Mouse (Mus musculus): Measurements from ENCODE around the gene Crygn. TPM values are rescaled to one million over a fixed set of nuclear protein-coding genes. Genes with fewer than 3 reads are reported as not detected.

The Crygn gene
- total RNA-seq, 2 experiments from 2014 or later, result not detected

GRCm38 (mm10) chr5:24750321-24751304, 7.2 kb downstream of the Crygn start:
- intact Hi-C loops (cut with DNase I), result loop anchor here (2.0 kb wide), 1 partner anchor 66 kb away; the partner anchor contains the start of gene Nub1

GRCm38 (mm10) chr5:24749731-24750130, 8.1 kb downstream of the Crygn start:
- intact Hi-C loops (cut with DNase I), result loop anchor here (2.0 kb wide), 1 partner anchor 65 kb away; the partner anchor contains the start of gene Nub1
- peak in 1 of 2 experiments; percentile 23 for DNase-seq (ENCODE audit: extremely low spot score in 1 of 2, low spot score in 2 of 2)

More at GRCm38 (mm10) chr5:24750321-24751304, 7.2 kb downstream of the Crygn start:
- DNase-seq (ENCODE audit: extremely low spot score in 1 of 2, low spot score in 2 of 2), result peak; percentile 80 to 93

GRCm38 (mm10) chr5:24747533-24747932, 10.3 kb downstream of the Crygn start:
- intact Hi-C loops (cut with DNase I), result no loop called here
- DNase-seq (ENCODE audit: extremely low spot score in 1 of 2, low spot score in 2 of 2), result peak in 1 of 2 experiments; percentile 26

DNA sequence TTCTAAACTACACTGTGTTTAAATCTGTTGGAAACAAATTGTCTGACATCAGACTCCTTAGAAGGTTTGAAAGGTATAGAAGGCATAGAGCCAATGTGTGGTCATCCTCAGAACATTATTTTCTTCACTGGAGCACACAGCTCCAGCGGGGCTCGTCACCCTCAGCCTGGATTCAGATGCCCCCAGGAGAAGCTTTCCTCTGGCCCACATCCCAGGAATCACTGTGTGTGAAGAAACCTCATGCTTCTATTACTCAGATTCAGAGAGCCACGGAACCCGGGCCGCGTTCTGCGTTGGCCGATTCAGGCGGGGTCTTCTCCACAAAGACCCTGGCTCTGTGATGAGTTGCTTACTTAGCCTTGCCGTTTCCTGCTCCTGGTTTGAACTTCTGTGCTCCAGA, 13.9 kb downstream of the Crygn start:
- DNase-seq (ENCODE audit: extremely low spot score in 1 of 2, low spot score in 2 of 2), result peak in 1 of 2 experiments; percentile 20
- intact Hi-C loops (cut with DNase I), result no loop called here

- intact Hi-C loops (cut with DNase I), result no loop called here
- DNase-seq (ENCODE audit: extremely low spot score in 1 of 2, low spot score in 2 of 2), result no peak
These were observed 16.5 kb downstream of the Crygn start for GRCm38 (mm10) chr5:24741172-24741885.

DNA sequence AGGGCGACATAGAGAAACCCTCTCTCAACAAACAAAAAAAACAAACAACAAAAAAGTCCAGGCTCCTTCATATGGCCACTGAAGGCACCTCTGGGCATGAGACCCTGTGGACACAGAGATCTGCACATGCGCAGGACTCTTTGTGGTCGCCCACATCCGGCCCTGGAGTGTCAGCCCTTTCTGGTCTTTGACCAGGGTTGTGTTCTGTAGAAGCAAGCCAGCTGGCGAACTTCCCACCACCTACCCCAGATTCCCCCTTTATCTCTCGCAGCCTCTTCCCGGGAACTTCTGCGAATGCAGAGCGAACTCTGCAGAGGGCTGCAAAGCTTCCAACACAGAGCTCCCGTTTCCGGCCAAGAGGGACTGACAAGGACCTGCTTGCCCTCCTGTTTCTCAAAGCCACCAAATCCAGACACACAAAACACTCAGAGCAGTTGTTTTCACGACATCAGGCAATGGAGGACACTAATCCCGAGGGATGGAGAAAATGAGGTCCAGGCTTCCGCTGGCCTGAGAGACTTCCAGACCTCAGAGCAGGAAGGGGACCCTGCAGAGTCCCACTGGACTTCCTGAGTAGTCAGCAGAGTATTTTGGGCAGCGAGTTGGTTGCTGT, 18.6 kb downstream of the Crygn start:
- peak; percentile 41 to 88 for DNase-seq (ENCODE audit: extremely low spot score in 1 of 2, low spot score in 2 of 2)
- intact Hi-C loops (cut with DNase I), result loop anchor here (10.0 kb wide), 1 partner anchor 426 kb away; no protein-coding TSS in a partner anchor

DNA sequence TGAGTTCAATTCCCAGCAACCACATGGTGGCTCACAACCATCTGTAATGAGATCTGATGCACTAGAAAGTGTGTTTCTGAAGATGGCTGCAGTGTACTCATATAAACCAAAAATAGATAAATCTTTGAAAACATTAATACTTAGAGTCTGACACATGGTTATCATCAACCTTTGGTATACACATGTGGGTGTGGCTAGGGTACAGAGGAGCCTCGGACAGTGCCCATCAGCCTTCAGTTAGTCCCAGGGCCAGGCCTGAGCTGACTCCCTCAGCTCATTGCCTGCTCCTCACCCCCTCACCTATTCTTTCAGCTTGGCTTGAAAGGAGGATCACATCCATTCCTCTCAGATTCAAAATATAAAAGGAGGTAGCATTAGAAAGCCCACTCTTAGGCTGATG, 19.3 kb downstream of the Crygn start:
- DNase-seq (ENCODE audit: extremely low spot score in 1 of 2, low spot score in 2 of 2), result no peak
- intact Hi-C loops (cut with DNase I), result loop anchor here (10.0 kb wide), 1 partner anchor 426 kb away; no protein-coding TSS in a partner anchor

GRCm38 (mm10) chr5:24737595-24737994, 20.2 kb downstream of the Crygn start:
- no peak for DNase-seq (ENCODE audit: extremely low spot score in 1 of 2, low spot score in 2 of 2)
- intact Hi-C loops (cut with DNase I), result loop anchor here (10.0 kb wide), 1 partner anchor 427 kb away; no protein-coding TSS in a partner anchor

DNA sequence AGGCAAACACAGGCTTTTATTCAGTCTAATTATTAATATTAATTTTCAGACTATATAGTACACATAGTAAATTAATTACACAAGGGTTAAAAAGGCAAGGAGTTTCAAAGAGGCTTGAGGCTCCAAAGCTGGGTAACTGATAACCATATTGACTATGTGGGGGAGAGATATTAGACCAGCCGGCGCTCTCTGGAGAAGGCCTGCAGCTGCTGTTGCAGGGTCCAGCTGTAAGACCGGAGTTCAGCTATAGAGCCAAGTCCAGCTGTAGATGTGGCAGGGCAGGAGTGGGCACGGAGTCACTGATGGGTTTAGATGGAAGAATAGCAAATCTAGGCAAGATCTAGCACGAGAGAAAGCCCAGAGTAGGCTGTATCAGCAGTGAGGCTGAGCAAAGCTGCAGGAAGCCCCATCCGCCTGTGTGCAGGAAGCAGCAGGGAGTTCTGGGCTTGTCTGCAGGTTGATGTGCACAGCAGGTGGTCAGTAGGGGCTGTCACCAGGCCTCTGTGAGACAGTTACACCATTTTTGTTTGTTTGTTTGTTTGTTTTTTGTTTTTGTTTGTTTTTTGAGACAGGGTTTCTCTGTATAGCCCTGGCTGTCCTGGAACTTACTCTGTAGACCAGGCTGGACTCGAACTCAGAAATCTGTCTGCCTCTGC, 23.9 kb downstream of the Crygn start:
- DNase-seq (ENCODE audit: extremely low spot score in 1 of 2, low spot score in 2 of 2), result no peak
- intact Hi-C loops (cut with DNase I), result loop anchor here (10.0 kb wide), 1 partner anchor 431 kb away; no protein-coding TSS in a partner anchor

DNA sequence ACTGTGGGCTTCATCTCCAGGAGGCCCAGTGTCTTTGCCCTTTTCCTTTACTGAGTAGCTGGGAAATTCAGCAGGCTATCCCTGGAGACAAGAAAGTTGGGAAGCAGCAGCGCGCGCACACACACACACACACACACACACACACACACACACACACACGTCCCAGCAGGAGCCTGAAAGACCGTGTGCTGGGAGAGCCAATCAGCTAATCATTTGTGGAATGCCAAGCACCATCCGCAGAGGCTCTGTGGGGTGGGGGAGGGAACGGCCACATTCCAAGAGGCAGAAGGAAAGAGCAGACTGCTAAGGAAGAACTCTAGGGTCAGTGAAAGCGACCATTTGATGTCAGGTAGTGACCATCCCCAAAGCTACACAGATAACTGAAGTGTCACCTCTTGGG, 24.7 kb downstream of the Crygn start:
- intact Hi-C loops (cut with DNase I), result loop anchor here (10.0 kb wide), 1 partner anchor 432 kb away; no protein-coding TSS in a partner anchor
- DNase-seq (ENCODE audit: extremely low spot score in 1 of 2, low spot score in 2 of 2), result peak in 1 of 2 experiments; percentile 66

- intact Hi-C loops (cut with DNase I), result loop anchor here (10.0 kb wide), 1 partner anchor 434 kb away; no protein-coding TSS in a partner anchor
These were observed 26.8 kb downstream of the Crygn start for GRCm38 (mm10) chr5:24730986-24731385.

DNA sequence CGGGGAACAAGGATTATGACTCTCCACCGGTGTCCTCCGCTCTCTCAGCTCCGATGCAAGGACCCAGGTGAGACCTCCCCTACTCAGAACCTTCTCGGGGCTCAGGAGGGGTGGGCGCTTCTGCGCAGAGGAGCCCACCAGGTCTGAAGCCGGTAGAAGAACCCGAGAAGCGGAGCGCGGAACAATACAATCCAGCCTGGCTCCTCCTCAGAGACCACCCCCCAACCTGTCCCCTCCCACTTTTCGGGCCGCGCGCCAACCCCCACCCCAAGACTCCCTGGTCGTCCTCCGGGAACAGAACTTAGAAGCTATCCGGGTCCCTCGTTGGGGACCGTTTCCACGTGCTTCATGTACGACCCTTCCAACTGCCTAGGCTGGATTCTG, 27.3 kb downstream of the Crygn start, which contains the start of gene Wdr86:
TSS of gene Wdr86 (minus strand) at position 240 of the 384 bp plus-strand sequence.
- DNase-seq (ENCODE audit: extremely low spot score in 1 of 2, low spot score in 2 of 2), result peak in 1 of 2 experiments; percentile 52
- intact Hi-C loops (cut with DNase I), result loop anchor here (10.0 kb wide), 1 partner anchor 434 kb away; no protein-coding TSS in a partner anchor

More at GRCm38 (mm10) chr5:24730986-24731385, 26.8 kb downstream of the Crygn start:
- peak in 1 of 2 experiments; percentile 61 for DNase-seq (ENCODE audit: extremely low spot score in 1 of 2, low spot score in 2 of 2)

- intact Hi-C loops (cut with DNase I), result loop anchor here (10.0 kb wide), 1 partner anchor 435 kb away; no protein-coding TSS in a partner anchor
These were observed 27.9 kb downstream of the Crygn start for GRCm38 (mm10) chr5:24729797-24730487.

GRCm38 (mm10) chr5:24726901-24727836, 30.6 kb downstream of the Crygn start:
- intact Hi-C loops (cut with DNase I), result no loop called here
- peak in 1 of 2 experiments; percentile 49 for DNase-seq (ENCODE audit: extremely low spot score in 1 of 2, low spot score in 2 of 2)

More at GRCm38 (mm10) chr5:24729797-24730487, 27.9 kb downstream of the Crygn start:
- DNase-seq (ENCODE audit: extremely low spot score in 1 of 2, low spot score in 2 of 2), result no peak

DNA sequence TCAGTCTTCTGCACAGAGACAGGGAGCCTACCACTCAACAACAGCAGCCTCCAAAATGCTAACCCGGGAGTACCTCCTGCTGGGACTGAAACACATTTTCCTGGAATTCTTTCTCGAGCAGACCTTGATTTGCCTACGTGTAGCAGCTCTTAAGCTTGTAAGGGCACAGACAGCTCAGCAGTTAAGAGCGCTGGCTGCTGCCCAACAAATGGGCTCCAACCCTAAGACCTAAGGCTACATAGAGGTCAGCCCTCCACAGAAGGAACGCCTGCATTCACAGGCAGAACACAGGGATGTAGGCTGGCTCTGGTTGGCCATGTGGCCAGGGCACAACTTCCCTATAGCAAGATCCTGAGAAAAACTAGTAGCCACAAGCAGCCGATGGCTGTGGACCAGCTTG, 31.9 kb downstream of the Crygn start:
- intact Hi-C loops (cut with DNase I), result no loop called here
- no peak for DNase-seq (ENCODE audit: extremely low spot score in 1 of 2, low spot score in 2 of 2)

DNA sequence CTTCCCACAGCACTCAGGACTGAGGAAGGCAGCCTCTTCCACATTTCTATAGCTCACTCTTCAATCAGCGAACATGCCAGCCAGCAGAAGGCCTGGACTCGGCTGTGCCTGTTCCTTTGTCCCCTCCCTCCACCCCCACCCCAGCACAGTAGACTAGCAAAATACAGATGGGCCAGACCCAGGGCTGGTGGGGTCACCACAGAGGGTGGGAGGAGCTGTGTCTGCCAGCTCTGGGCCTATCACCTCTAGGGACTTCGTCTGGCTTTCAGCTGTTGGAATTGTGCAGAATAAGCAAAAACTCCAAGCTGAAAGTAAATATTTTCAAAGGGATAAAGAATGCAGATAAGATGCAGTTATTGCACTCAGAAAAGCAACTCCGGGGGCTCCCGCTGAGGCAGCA, 33.0 kb downstream of the Crygn start:
- intact Hi-C loops (cut with DNase I), result no loop called here
- no peak for DNase-seq (ENCODE audit: extremely low spot score in 1 of 2, low spot score in 2 of 2)
